Mouse (Mus musculus) macrophage (primary cell): Measurements from ENCODE around the gene Sec14l1. TPM values are rescaled to one million over a fixed set of nuclear protein-coding genes. Genes with fewer than 3 reads are reported as not detected.

Source experiments
- H3K27ac ChIP-seq: fragments of 350-480 bp; formaldehyde crosslinking; 2 replicates; pipeline ENCODE4 v1.9.0; 2021
- H3K36me3 ChIP-seq: fragments of 350-480 bp; formaldehyde crosslinking; 2 replicates; pipeline ENCODE4 v1.9.0; 2021; ENCODE audit errors: inconsistent target
- H3K4me3 ChIP-seq: fragments of 350-480 bp; formaldehyde crosslinking; 2 replicates; pipeline ENCODE4 v1.9.0; 2021; ENCODE audit errors: inconsistent target
- H3K79me2 ChIP-seq: fragments of 350-480 bp; formaldehyde crosslinking; 2 replicates; pipeline ENCODE4 v1.9.0; 2021; ENCODE audit errors: inconsistent target
- WGBS: methylation state at CpG from one replicate; pipeline ENCODE4 v1.1.7; 2026; ENCODE audit warnings: inconsistent platforms; ENCODE audit not compliant: missing documents; 5-methylcytosine and 5-hydroxymethylcytosine counted together
- polyA plus RNA-seq: library from polyadenylated mRNA; stranded (reverse); fragments of 250-400 nt; gene quantifications from 3 replicates; pipeline ENCODE4 v1.2.4, GENCODE M21; 2018; ENCODE audit warnings: inconsistent platforms

Gene Sec14l1
- polyA plus RNA-seq, 1 experiment from 2014 or later: 81.5 TPM

- Histone ChIP-seq H3K79me2 (no peaks in the 10 kb centered on the region), H3K4me3 (no peak overlapping the region), H3K36me3 (no peaks in the 10 kb centered on the region), H3K27ac (no peak overlapping the region)
- WGBS: 96% methylated on average over 8 of the region's 8 CpGs
Observed at GRCm38 (mm10) chr11:117204606-117205005, 89.6 kb downstream of the Sec14l1 start.

DNA sequence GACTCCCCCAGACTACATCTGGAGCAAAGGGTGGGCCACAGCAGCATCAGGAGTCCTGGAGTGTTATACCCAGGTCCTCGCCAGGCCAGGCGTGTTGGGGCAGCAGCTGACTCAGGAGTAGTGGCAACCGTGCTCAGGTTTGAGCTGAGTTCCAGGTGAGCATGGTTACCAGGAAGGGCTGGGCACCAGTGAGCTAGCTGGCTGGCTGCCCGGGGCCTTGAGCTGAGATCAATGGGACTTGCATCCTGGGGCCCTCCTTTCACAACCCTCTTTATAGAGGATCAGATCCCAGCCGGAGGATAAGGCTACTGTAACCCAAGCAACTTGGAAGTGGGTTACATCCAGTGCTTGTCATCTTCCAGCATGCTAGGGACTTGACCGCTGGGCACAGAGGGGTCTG lies 90.1 kb downstream of the Sec14l1 start:
- 97% methylated on average over 6 of the region's 6 CpGs for WGBS
- Histone ChIP-seq H3K36me3 (no peaks in the 10 kb centered on the region), H3K27ac (no peak overlapping the region), H3K79me2 (no peaks in the 10 kb centered on the region), H3K4me3 (no peak overlapping the region)

DNA sequence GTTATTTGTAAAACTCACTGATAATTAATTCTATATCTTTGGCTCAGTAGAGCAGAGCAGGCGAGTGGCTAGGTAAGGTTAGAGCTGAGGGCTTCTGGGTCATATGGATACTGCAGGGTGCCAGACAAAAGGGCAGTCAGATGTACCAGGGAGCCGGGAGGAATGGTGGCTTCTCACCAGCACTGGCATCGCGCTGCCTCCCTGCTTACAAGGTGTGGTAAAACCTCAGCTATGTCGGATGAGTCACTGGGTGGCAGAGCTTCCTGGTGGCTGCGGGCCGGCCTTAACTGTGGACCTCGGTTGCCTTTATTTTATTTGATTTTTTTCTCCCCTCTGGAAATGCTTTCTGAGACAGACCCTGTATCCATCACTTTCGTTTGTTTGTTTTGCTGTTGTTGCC lies 90.5 kb downstream of the Sec14l1 start:
- no peaks in the 10 kb centered on the region for H3K36me3 ChIP-seq
- H3K4me3 ChIP-seq: no peak overlapping the region
- 88% methylated on average over 9 of the region's 9 CpGs for WGBS
- no peaks in the 10 kb centered on the region for H3K79me2 ChIP-seq
- H3K27ac ChIP-seq: no peak overlapping the region

- WGBS: 98% methylated on average over 3 of the region's 5 CpGs
- no peaks in the 10 kb centered on the region for H3K79me2 ChIP-seq
Observed at GRCm38 (mm10) chr11:117207436-117207835, 92.5 kb downstream of the Sec14l1 start.

DNA sequence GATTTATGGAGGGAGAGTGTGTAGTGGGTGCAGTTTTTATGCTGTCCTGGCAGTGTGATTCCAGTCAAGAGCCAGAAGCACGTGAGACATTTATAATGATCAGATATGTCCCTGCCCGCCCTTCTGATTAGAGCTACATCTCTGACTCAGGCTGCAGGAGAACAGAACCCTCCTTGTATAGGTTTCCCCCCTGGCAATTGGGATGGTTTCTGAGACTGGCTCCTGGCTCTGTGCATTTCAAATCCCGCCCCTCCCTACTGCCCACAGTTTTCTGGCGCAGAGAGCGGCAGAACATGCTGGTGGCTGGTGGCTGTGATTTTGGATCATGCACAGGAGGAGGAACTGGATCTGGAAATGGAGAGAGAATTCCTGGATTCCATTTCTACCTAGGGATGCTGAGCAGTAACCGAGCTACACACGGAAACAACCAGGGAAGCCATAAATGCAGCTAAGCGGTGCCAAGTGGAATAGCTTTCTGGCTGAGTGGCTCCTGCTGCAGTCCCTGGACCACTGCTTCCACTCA lies 93.2 kb downstream of the Sec14l1 start:
- Histone ChIP-seq H3K36me3 (no peaks in the 10 kb centered on the region), H3K4me3 (no peak overlapping the region), H3K79me2 (no peaks in the 10 kb centered on the region), H3K27ac (no peak overlapping the region)
- 96% methylated on average over 7 of the region's 8 CpGs for WGBS

More at GRCm38 (mm10) chr11:117207436-117207835, 92.5 kb downstream of the Sec14l1 start:
- H3K27ac ChIP-seq: no peak overlapping the region
- H3K36me3 ChIP-seq: no peaks in the 10 kb centered on the region
- H3K4me3 ChIP-seq: no peak overlapping the region

Other genes starting within 250 kb of the Sec14l1 start
- gene Mgat5b, start 196.3 kb upstream of the Sec14l1 start, polyA plus RNA-seq: not detected in 3 replicates
- gene Sept9, start 84.5 kb downstream of the Sec14l1 start, polyA plus RNA-seq: 90.3 to 214 TPM (median 173 TPM) in 3 replicates